Mouse (Mus musculus) kidney, adult 2 months (tissue): Measurements from ENCODE around the gene Ptges.

Experiments used
- CTCF ChIP-seq: fragments of 200-500 bp; conservative IDR thresholded peaks from 2 replicates; pipeline ENCODE4 v1.5.1; 2011; ENCODE audit warnings: low read depth, mild to moderate bottlenecking, control low read depth, low read length, moderate library complexity, mixed read lengths; ENCODE audit not compliant: insufficient read depth, insufficient read length
- POLR2A ChIP-seq: fragments of 200-500 bp; IDR thresholded peaks from one replicate; pipeline ENCODE4 v1.6.1; 2011; ENCODE audit warnings: low read depth, low read length, control low read depth

DNA sequence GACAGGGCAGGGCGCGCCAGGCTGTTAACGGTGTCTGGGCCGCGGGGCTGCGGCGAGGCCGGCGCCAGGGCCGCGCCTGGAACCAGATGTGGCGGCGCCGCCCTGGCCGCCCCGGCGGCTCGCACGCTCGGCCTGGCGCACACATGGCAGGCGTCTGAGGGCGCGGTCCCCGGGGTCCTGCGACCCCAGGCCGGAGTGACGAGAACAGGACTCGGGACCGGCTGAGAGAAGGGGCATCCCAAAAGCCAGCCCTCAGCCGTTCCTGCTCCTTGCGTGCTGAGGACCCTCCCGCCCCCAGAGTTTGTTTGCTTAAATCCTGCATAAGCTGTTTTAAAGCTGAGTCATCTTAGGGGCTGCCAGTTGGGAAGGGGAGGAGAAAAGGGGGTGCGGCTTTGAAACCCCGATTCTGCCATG lies 64.7 kb downstream of the Ptges start:
- no peak for TF ChIP-seq CTCF
- TF ChIP-seq POLR2A, result no peak
